Mouse (Mus musculus) yolk sac, embryonic 10.5 days (tissue): Measurements from ENCODE around the gene Vmn2r109.
"Not testable (repeated sequence)": the region's sequence is repeated elsewhere in the genome, so short reads cannot be mapped to it uniquely, and the experiment has no call there.

Source experiments
- DNase-seq: peaks from one replicate; pipeline ENCODE4 v3.0.0-alpha.2; 2017; ENCODE audit warnings: low spot score

The Vmn2r109 gene

DNA sequence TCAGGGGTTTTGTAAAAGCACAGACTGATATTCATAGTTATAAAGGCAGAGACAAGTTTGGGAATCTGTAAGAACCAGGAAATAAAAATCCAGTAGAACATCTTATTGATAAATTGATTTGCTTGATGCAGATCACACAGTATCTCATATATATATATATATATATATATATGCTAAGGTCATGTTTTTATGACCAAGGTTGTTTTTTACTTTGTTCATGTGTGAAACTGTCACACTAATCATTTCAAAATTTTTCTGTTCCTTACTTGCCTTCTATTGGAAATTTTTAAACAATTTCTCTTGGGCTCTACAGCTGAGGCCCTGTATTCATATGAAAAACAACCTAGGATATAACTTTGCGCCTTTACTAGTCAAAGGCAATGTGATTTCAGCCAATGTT is at the start of gene Vmn2r109:
Gene Vmn2r109, minus strand, starts transcription at position 101 of the 400 bp plus-strand sequence.
- no peak for DNase-seq

- no peak for DNase-seq
Measured at GRCm38 (mm10) chr17:20596323-20596722, 31.8 kb upstream of the Vmn2r109 start, which contains the start of gene Vmn2r110. Gene Vmn2r110 (minus strand): TSS chr17:20596423.

GRCm38 (mm10) chr17:20508247-20508646 is 56.3 kb downstream of the Vmn2r109 start:
- not testable (repeated sequence) for DNase-seq

GRCm38 (mm10) chr17:20497858-20498257 is 66.7 kb downstream of the Vmn2r109 start, which contains the start of gene Vmn1r225:
Gene Vmn1r225 (plus strand): TSS chr17:20498158.
- no peak for DNase-seq
